Mouse (Mus musculus) layer of hippocampus, adult 2 months (tissue): ENCODE data around the gene A930018P22Rik. TPM values are rescaled to one million over a fixed set of nuclear protein-coding genes. Genes with fewer than 3 reads are reported as not detected.
A peak's percentile ranks its signal among the peaks of the same experiment; 100 is the strongest.
"Not testable (repeated sequence)": the region's sequence is repeated elsewhere in the genome, so short reads cannot be mapped to it uniquely, and the experiment has no call there.

ENCODE experiments used
- DNase-seq, 2 experiments: peaks; one replicate each; pipeline ENCODE4 v3.0.0; 2022; ENCODE audit warnings: low spot score in 2 of 2
- H3K27ac ChIP-seq: fragments of 200-600 bp; 2 replicates; pipeline ENCODE4 v1.8.1; 2022
- H3K4me3 ChIP-seq: fragments of 200-600 bp; 2 replicates; pipeline ENCODE4 v1.8.1; 2022; ENCODE audit warnings: mild to moderate bottlenecking
- CTCF ChIP-seq: fragments of 200-600 bp; conservative IDR thresholded peaks from 2 replicates; pipeline ENCODE4 v1.8.1; 2022; ENCODE audit warnings: antibody characterized with exemption, mild to moderate bottlenecking, moderate library complexity
- long read RNA-seq, 2 experiments: library from polyadenylated mRNA; stranded (forward); transcript quantifications; one replicate each; pipeline ENCODE4 v2.0.0; 2021; ENCODE audit warnings: borderline mapping rate in 2 of 2
- total RNA-seq, 2 experiments: library from RNA; stranded (reverse); gene quantifications; 2 replicates each; pipeline ENCODE4 v1.2.3; 2021

The A930018P22Rik gene
- not detected for total RNA-seq
- long read RNA-seq, experiment 1: 0 reads
- long read RNA-seq, experiment 2: 0 reads

DNA sequence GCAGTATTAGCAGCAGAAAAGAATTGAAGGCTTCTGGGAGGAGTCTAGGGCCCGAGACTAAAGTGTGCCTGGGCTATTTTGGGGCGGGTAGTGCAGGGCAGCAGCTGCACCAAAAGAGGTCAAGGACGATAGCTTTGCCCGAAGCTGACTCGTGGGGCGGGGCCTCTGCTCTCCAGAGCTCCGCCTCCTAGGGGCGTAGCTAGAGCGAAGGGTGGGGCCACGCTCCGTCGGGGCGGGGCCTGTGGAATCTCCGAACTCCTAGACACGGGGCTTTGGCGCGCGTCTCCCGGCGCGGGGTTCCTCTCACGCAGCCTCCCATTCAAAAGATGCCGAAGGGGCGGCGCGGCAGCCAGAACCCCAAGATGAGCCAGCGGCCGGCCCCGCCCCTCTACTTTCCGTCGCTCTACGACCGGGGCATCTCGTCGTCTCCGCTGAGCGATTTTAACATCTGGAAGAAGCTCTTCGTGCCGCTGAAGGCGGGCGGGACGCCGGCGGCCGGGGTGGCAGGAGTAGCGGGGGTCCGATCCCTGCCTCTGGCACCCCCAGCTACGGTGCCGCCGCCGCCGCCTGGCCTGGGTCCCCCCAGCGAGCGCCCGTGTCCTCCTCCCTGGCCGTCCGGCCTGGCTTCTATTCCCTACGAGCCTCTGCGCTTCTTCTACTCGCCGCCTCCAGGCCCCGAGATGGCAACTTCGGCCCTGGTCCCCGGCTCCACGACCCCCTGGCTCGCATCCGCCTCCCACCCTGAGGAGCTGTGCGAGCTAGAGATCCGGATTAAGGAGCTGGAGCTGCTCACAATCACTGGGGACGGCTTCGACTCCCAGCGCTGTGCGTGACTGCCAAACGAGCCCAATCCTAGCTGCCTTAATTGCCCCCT is at the start of gene A930018P22Rik:
A930018P22Rik (plus strand) TSS at position 265 of the 874 bp plus-strand sequence.
- peak; percentile 85 to 88 for DNase-seq
- no peak for TF ChIP-seq CTCF
- Histone ChIP-seq H3K27ac (peak within 1 kb of the TSS; percentile 70), H3K4me3 (peak within 1 kb of the TSS; percentile 82)

DNA sequence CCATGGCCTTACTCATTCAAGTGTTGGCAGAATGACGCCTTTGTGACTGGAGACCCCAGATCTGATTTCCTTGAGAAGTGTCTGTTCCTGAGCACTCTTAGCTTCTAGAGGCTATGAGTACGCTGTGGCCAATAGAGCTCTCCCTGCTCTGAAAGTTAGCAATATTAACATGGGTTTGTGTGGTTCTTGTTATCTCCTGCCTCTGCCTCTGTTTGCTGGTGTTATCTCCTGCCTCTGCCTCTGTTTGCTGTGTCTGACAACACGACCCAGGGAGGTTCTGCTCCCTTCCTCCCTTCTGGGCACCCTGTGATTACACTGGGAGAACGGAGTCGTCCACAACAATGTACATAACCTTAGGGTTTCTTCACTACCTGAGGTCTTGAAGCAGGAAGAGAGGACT is 44.3 kb upstream of the A930018P22Rik start:
- DNase-seq, H3K4me3 ChIP-seq, H3K27ac ChIP-seq: not testable (repeated sequence)

- H3K4me3 ChIP-seq, H3K27ac ChIP-seq, DNase-seq: not testable (repeated sequence)
These were observed 41.0 kb upstream of the A930018P22Rik start for GRCm38 (mm10) chr2:104081436-104082050.

DNA sequence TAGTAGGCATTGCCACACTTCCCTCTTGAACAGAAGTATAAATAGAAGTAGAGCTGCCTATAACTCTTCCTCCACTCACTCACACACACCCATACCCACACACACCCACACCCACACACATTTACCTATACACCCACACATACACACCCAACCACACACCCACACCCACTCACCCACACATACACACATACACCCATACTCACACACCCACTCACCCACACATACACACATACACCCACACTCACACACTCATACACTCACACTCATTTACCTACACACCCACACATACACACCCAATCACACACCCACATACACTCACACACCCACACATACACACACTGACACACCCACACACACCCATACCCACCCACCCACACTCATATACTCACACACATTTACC is 40.1 kb upstream of the A930018P22Rik start:
- TF ChIP-seq CTCF: no peak
- no peak for DNase-seq
- Histone ChIP-seq H3K27ac (no peak overlapping the region), H3K4me3 (no peak overlapping the region)

DNA sequence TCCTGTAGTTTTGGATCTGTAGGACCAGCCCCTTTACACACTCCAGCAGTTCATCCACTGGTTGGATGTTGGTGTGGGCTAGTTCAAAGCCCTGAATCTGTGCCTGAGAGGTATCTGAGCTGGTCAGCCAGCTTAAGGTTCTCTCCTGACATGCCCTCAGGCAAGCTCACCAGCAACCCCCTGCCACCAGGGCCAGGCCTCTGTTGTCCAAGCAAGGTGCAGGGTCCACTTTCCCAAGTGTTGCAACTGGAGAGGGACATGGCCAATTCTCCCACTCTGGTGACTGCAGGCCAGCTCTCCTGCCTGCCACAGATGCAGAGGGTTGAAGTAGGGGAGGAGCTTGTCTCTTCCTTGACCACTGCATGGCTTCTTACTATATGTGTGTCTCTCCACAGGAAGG is 38.5 kb upstream of the A930018P22Rik start:
- H3K4me3 ChIP-seq, DNase-seq, H3K27ac ChIP-seq: not testable (repeated sequence)

DNA sequence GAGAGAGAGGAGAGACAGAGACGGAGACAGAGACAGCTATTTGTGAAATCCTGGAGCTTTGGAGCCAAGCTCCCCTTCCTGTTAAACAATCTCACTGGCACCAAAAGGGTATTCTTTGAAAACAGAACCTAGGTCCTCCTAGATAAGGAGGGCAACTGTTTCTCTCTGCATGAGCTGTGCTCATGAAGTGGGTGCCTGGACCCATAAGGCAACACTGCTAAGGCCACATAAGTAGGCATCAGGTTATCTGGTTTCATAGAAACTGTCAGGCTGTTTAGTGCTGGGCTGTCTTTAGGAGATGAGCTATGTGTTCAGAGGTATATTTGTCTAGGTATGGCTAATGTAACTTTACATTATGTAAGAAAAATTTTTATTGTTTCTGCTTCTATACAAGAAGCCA is 35.0 kb upstream of the A930018P22Rik start:
- not testable (repeated sequence) for H3K27ac ChIP-seq, DNase-seq, H3K4me3 ChIP-seq

GRCm38 (mm10) chr2:104093305-104093704 is 29.3 kb upstream of the A930018P22Rik start:
- no peak overlapping the region for H3K27ac ChIP-seq
- no peak for TF ChIP-seq CTCF
- no peak for DNase-seq
- H3K4me3 ChIP-seq: no peak overlapping the region

GRCm38 (mm10) chr2:104095741-104096213 is 26.8 kb upstream of the A930018P22Rik start, which contains the start of gene Cd59a:
Gene Cd59a (plus strand): TSS chr2:104095801.
- no peak for TF ChIP-seq CTCF
- DNase-seq: peak; percentile 35 to 70
- H3K4me3 ChIP-seq: peak within 1 kb of the TSS; percentile 52
- H3K27ac ChIP-seq: peak within 1 kb of the TSS; percentile 60; the same call in 1 of the 2 replicates

- H3K4me3 ChIP-seq: peak overlapping the region; percentile 52
- H3K27ac ChIP-seq: peak overlapping the region; percentile 60; the same call in 1 of the 2 replicates
- DNase-seq: no peak
- no peak for TF ChIP-seq CTCF
These were observed 26.3 kb upstream of the A930018P22Rik start for GRCm38 (mm10) chr2:104096256-104096655.

DNA sequence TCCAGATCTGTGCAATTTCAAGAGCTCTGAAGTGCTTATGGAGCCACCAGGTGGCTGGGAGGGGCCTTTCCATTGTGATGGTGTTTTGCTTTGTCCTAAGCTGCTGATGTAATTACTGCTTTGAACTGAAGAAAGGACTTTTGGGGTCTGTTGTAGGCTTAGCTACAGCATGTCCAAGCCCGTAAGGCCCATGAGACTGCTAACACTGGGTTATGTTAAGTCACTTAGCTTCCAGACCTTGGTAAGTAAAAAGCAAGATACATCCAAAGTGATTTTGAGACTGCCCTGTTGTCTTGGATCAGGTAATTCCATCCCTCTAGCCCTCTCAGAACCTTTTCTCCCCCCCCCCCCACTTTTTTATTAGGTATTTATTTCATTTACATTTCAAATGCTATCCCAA is 25.8 kb upstream of the A930018P22Rik start:
- H3K27ac ChIP-seq, H3K4me3 ChIP-seq, DNase-seq: not testable (repeated sequence)
- 0 out of 2 replicates have a peak, but pooled peaks have one; percentile 12 for TF ChIP-seq CTCF

DNA sequence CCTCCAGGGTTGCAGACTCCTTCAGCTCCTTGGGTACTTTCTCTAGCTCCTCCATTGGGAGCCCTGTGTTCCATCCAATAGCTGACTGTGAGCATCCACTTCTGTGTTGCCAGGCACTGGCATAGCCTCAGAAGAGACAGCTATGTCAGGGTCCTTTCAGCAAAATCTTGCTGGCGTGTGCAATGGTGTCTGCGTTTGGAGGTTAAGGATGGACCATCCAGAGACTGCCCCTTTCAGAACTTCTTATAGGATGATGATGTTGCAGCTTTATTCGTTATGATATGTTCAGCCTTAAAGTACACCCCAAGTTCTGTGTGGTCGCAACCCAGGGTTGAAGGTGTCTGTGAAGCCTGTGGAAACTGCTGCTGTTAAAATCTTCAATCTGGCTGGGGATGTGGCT is 25.2 kb upstream of the A930018P22Rik start:
- not testable (repeated sequence) for DNase-seq, H3K4me3 ChIP-seq

GRCm38 (mm10) chr2:104098529-104099230 is 23.9 kb upstream of the A930018P22Rik start:
- H3K4me3 ChIP-seq: no peak overlapping the region
- TF ChIP-seq CTCF: no peak
- no peak for DNase-seq
- no peak overlapping the region for H3K27ac ChIP-seq

More for the DNA sequence above, 25.2 kb upstream of the A930018P22Rik start:
- not testable (repeated sequence) for H3K27ac ChIP-seq

GRCm38 (mm10) chr2:104099231-104099585 is 23.4 kb upstream of the A930018P22Rik start:
- no peak for DNase-seq
- H3K4me3 ChIP-seq: no peak overlapping the region
- H3K27ac ChIP-seq: no peak overlapping the region
- no peak for TF ChIP-seq CTCF
